Mouse (Mus musculus) stomach, embryonic 15.5 days (tissue): Measurements from ENCODE around the gene P2ry2. TPM values are rescaled to one million over a fixed set of nuclear protein-coding genes. Genes with fewer than 3 reads are reported as not detected.

Experiments
- ATAC-seq: fragments of 200-750 bp; cut with Nextera tagmentation; 2 replicates; pipeline ENCODE4 v1.8.0; 2017; ENCODE audit warnings: low read depth, moderate number of reproducible peaks, moderate TSS enrichment; ENCODE audit not compliant: insufficient read depth, low FRiP score
- H3K27ac ChIP-seq: fragments of 300-500 bp; sonication (generic); 2 replicates; pipeline ENCODE4 v1.5.1; 2015; ENCODE audit warnings: mild to moderate bottlenecking, inconsistent platforms
- H3K27me3 ChIP-seq: fragments of 300-500 bp; sonication (generic); replicated peaks from 2 replicates; pipeline ENCODE4 v1.6.1; 2015; ENCODE audit warnings: inconsistent platforms
- H3K36me3 ChIP-seq: fragments of 300-500 bp; sonication (generic); 2 replicates; pipeline ENCODE4 v1.6.1; 2015; ENCODE audit warnings: inconsistent platforms
- H3K4me1 ChIP-seq: fragments of 300-500 bp; sonication (generic); 2 replicates; pipeline ENCODE4 v1.6.1; 2015; ENCODE audit warnings: inconsistent platforms
- H3K4me2 ChIP-seq: fragments of 300-500 bp; sonication (generic); 2 replicates; pipeline ENCODE4 v1.6.1; 2015; ENCODE audit warnings: mild to moderate bottlenecking, inconsistent platforms
- H3K4me3 ChIP-seq: fragments of 300-500 bp; sonication (generic); replicated peaks from 2 replicates; pipeline ENCODE4 v1.5.1; 2015; ENCODE audit warnings: inconsistent platforms
- H3K9ac ChIP-seq: fragments of 300-500 bp; sonication (generic); 2 replicates; pipeline ENCODE4 v1.6.1; 2015; ENCODE audit warnings: inconsistent platforms
- H3K9me3 ChIP-seq: fragments of 300-500 bp; sonication (generic); 2 replicates; pipeline ENCODE4 v1.6.1; 2016; ENCODE audit warnings: inconsistent platforms
- WGBS: fragments of 180-500 bp; shearing (Covaris S2); methylation state at CpG from one replicate; pipeline ENCODE4 v1.1.7; 2015; 5-methylcytosine and 5-hydroxymethylcytosine counted together
- polyA plus RNA-seq: library from polyadenylated mRNA; unstranded; fragments of >200 nt; fragmentation: Nextera tagmentation; extraction: Ambion mirVana; gene quantifications from 2 replicates; pipeline ENCODE4 v1.2.1, GENCODE M21; 2015

The P2ry2 gene
- polyA plus RNA-seq, 1 experiment from 2014 or later = 4.9 TPM

DNA sequence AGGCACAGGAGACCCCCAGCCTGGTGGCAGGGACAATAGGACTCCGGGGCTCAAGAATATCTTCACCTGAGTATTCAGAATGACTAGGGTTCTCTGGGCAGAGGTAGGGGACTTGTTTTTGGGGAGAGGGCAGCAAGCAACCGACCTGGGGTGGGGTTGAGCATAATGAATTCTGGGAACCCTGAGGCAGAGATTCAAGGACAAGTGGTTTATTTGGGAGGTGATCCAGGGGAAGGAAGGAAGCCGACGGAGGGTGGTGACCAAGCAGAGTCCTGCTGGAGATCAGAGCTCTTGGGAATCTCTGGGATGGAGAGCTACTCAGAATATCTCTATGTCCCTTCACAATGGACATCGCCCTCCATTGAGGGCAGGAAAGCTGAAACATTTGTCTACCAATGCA, 34.5 kb downstream of the P2ry2 start:
- Histone ChIP-seq H3K4me3 (no peak overlapping the region), H3K4me1 (peaks cover 25% of the 10 kb centered on the region), H3K9me3 (no peaks in the 10 kb centered on the region), H3K27ac (no peak overlapping the region), H3K4me2 (no peak overlapping the region), H3K27me3 (0 out of 2 replicates have a peak, but pooled peaks cover 5% of the 10 kb centered on the region), H3K36me3 (no peaks in the 10 kb centered on the region), H3K9ac (no peak overlapping the region)
- no peak for ATAC-seq
- 89% methylated on average over 5 of the region's 5 CpGs for WGBS

DNA sequence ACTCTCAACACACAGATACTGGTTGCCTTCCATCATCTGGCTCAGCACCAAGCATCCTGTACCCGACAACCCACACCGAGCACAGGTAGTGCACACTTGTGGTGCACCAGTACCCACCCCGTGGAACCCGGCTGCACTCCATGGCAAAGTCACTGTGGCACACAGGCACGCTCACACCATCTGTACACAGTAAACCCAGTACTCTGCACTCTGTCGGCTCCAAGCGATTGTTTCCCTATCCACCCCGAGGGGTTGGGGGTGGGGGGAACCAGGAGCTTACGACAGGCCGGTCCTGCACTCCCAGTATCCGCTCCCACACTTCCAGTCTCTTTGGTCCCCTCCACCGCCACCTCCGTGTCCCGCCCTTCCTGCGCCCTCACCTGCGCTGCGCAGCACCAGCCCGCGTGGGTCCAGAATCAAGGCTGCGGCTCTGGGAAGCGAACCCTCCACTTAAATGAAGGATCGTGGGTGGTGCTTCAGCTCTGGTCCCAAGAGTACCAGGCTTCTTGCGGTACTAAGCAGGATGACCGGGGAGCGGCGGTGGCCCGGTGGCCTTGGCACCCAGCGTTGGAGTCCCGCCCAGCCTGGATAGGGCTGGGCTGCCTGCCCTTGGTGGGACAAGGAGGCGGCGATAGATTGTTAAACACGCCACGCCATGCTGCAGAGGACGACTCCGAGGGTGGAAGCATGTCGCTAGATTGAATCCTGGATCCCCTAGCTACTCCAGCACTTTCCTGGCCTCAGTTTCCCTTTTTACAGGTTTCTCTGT, 38.3 kb downstream of the P2ry2 start, which contains the start of gene P2ry6:
P2ry6 (minus strand) TSS at position 515 of the 769 bp plus-strand sequence.
- Histone ChIP-seq H3K9ac (no peak within 1 kb of the TSS), H3K4me2 (peak within 1 kb of the TSS; percentile 79), H3K36me3 (no peaks in the 10 kb centered on the region), H3K4me1 (peaks cover 22% of the 10 kb centered on the region), H3K4me3 (peak within 1 kb of the TSS; percentile 39), H3K27me3 (0 out of 2 replicates have a peak, but pooled peaks cover 5% of the 10 kb centered on the region), H3K27ac (no peak within 1 kb of the TSS), H3K9me3 (no peaks in the 10 kb centered on the region)
- ATAC-seq = peak; percentile 45; the same call in 1 of the 2 replicates
- WGBS = 5% methylated on average over 36 of the region's 36 CpGs

DNA sequence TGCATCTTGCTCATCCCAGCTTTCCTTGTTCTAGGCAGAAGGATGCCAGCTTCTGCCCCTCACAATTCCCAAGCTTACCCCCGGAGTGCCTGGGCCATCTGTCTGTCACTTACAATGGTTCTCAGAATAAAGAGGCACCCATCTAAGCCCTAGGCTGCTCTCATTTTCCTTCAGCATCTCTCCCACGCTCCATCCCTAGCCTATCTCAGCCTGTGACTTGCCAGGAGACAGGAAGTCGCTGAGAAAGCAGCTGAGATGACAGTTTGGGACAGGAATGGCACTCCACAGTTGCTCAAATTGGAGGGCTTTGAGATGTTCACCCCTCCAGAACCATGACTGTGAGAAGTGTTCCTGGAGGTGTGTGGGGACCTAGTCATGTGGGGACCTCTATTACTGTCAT, 39.8 kb downstream of the P2ry2 start:
- H3K4me3 ChIP-seq = no peak overlapping the region
- H3K4me1 ChIP-seq = peaks cover 13% of the 10 kb centered on the region
- 51% methylated on average over 3 of the region's 3 CpGs for WGBS
- H3K27ac ChIP-seq = no peak overlapping the region
- no peaks in the 10 kb centered on the region for H3K9me3 ChIP-seq
- ATAC-seq = no peak
- H3K4me2 ChIP-seq = no peak overlapping the region
- no peaks in the 10 kb centered on the region for H3K36me3 ChIP-seq
- H3K27me3 ChIP-seq = 0 out of 2 replicates have a peak, but pooled peaks cover 5% of the 10 kb centered on the region
- H3K9ac ChIP-seq = no peak overlapping the region

DNA sequence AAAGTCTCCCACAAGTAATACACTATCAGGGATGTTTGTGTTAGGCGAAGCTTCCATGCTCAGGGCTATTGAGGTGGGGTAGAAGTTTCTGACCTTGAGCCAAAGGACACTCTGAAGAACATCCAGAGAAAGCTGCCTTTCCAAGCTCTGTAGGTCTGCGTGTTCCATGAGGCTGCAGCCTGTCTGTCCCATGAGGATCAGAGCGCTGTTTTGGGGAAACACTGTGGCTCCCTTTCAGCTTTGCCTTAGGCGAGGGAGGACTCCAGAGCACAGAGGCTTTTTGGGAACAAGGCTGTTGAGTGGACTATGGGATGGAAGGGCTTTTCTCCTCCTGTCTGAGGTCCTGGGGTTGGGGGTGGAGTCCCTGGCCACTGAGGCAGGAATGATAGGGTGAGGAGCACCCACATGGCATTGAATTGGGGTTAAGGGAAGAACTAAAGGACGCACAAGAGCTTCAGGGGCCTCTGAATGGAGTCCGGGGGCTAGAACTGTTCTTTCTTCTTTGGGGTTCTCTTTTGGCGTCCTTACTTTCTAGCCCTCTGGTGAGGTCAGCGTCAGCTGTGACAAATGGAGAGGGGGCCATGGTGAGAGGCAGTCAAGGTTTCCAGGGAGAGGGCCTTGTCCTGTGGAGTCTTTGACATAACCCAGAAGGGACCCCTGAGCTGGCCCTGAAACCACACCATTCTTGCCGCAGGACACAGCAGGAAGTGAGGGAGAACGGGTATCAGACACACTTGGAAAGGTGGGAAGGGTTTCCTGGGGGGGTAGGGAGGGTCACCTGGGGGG, 43.6 kb downstream of the P2ry2 start:
- 0 out of 2 replicates have a peak, but pooled peaks cover under 1% of the 10 kb centered on the region for H3K27me3 ChIP-seq

DNA sequence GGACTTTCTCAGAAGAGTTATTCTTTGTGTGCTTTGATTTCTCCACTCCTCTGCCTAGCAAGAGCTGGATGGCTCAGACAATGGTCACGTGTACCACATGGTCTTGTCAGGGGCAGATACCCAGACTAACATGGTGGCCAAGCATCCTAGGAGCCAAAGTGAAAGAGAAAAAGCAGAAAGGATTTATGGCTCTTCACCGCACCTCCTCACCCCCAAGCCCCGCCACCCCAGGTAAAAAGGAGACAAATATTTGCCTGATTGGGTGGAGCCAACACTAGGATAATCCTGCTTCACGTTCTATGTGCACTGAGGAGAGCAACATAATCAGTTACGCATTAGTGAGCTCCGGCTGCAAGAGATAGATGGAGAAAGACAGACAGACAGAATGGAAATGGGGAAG, 44.3 kb downstream of the P2ry2 start:
- no peaks in the 10 kb centered on the region for H3K36me3 ChIP-seq
- no peaks in the 10 kb centered on the region for H3K27me3 ChIP-seq
- H3K4me1 ChIP-seq = no peaks in the 10 kb centered on the region
- H3K9ac ChIP-seq = no peak overlapping the region
- H3K9me3 ChIP-seq = no peaks in the 10 kb centered on the region
- H3K4me3 ChIP-seq = no peak overlapping the region
- no peak overlapping the region for H3K27ac ChIP-seq
- 62% methylated on average over 6 of the region's 6 CpGs for WGBS
- no peak for ATAC-seq
- no peak overlapping the region for H3K4me2 ChIP-seq

More for the DNA sequence above, 43.6 kb downstream of the P2ry2 start:
- Histone ChIP-seq H3K9ac (no peak overlapping the region), H3K4me2 (no peak overlapping the region), H3K27ac (no peak overlapping the region), H3K9me3 (no peaks in the 10 kb centered on the region), H3K4me3 (no peak overlapping the region), H3K4me1 (peaks cover 4% of the 10 kb centered on the region), H3K36me3 (no peaks in the 10 kb centered on the region)
- no peak for ATAC-seq
- 75% methylated on average over 10 of the region's 10 CpGs for WGBS

DNA sequence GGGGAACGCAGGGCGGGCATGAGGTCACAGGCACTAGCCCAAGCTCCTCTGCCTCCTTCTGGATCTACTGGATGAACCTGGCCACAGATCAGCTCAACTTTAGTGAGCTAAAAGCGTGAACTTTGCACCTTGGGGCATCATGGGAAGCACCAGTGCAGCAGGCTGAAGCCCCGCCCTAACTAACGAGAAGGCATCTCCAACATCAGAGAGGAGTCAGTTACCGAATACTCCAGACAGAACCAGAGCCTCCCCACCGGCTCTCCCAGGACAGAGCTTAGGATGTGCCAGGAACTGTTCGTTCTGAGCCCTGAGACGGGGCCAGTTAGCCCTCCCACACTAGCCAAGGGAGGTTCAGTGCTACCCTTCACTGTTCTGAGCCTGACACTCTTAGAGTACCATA, 44.8 kb downstream of the P2ry2 start:
- no peaks in the 10 kb centered on the region for H3K4me1 ChIP-seq
- H3K36me3 ChIP-seq = no peaks in the 10 kb centered on the region
- no peak for ATAC-seq
- no peaks in the 10 kb centered on the region for H3K27me3 ChIP-seq
- H3K4me2 ChIP-seq = no peak overlapping the region
- WGBS = 68% methylated on average over 9 of the region's 9 CpGs
- H3K9me3 ChIP-seq = no peaks in the 10 kb centered on the region
- no peak overlapping the region for H3K27ac ChIP-seq
- no peak overlapping the region for H3K9ac ChIP-seq
- no peak overlapping the region for H3K4me3 ChIP-seq

DNA sequence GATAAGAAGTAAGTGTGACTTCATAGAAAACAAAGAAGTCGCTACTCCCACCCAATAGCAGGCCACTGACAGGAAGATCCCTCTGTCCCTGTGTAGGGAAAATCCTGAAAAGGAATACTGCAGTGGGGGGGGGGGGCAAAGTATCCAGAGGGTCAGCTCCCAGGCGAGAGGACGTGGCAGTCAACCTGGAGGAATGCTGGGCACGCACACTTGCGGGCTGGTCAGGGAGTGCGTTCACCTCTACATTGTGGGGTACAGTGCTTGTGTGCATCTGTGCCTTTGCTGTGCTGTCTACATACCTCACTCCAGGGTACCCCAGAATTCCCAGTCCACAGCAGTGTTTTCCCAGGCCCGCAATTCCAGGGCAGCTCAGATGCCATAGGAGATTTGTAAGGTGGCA, 46.7 kb downstream of the P2ry2 start:
- Histone ChIP-seq H3K9ac (no peak overlapping the region), H3K27me3 (no peaks in the 10 kb centered on the region), H3K9me3 (no peaks in the 10 kb centered on the region), H3K4me2 (no peak overlapping the region), H3K4me1 (no peaks in the 10 kb centered on the region), H3K27ac (no peak overlapping the region), H3K36me3 (no peaks in the 10 kb centered on the region), H3K4me3 (no peak overlapping the region)
- 90% methylated on average over 7 of the region's 7 CpGs for WGBS
- ATAC-seq = no peak

DNA sequence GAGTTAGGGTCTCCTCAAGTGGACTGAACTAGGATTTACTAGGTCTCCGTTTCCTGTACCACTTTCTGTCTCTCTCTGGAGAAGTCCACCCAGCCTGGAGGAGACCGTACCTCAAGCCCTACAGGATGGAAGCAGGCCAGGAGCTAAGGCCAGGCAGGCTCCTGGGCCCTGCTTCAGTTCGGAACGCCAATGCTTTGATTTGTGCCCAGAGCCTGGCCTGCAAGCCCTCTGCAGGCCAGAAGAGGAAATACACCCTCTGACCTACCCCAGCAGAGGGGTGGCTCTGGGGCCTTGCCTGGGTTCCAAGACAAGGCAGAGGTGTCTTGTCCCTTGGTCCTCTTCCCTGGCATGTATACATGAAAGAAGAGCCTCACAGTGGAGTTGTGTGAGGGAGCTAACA, 47.6 kb downstream of the P2ry2 start:
- H3K4me1 ChIP-seq = no peaks in the 10 kb centered on the region
- no peak for ATAC-seq
- no peak overlapping the region for H3K27ac ChIP-seq
- no peak overlapping the region for H3K9ac ChIP-seq
- H3K4me2 ChIP-seq = no peak overlapping the region
- no peaks in the 10 kb centered on the region for H3K9me3 ChIP-seq
- 26% methylated on average over 4 of the region's 4 CpGs for WGBS
- H3K27me3 ChIP-seq = no peaks in the 10 kb centered on the region
- H3K4me3 ChIP-seq = no peak overlapping the region
- no peaks in the 10 kb centered on the region for H3K36me3 ChIP-seq

DNA sequence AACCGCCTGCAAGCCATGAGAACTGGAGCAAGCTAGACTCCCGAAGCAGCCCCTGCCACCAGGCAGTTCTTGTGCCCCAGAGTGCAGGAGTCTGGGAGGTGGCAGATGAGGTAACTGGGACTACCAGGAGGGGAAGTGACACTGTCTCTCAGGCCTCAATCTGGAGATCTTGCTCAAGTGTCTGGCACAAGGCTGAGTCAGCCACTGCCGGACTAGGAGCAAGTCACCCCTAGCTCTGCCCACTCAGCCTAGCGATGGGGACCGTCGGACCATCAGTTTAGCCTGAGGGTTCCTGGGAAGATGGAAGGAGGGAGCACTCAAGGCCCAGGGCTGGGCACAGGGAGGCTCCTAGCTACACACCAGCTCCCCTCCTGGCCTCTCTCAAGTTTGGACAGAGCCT, 48.4 kb downstream of the P2ry2 start:
- Histone ChIP-seq H3K4me2 (no peak overlapping the region), H3K4me3 (no peak overlapping the region), H3K27me3 (no peaks in the 10 kb centered on the region), H3K9me3 (no peaks in the 10 kb centered on the region), H3K27ac (no peak overlapping the region), H3K9ac (no peak overlapping the region), H3K36me3 (no peaks in the 10 kb centered on the region), H3K4me1 (no peaks in the 10 kb centered on the region)
- no peak for ATAC-seq
- WGBS = 68% methylated on average over 6 of the region's 6 CpGs

DNA sequence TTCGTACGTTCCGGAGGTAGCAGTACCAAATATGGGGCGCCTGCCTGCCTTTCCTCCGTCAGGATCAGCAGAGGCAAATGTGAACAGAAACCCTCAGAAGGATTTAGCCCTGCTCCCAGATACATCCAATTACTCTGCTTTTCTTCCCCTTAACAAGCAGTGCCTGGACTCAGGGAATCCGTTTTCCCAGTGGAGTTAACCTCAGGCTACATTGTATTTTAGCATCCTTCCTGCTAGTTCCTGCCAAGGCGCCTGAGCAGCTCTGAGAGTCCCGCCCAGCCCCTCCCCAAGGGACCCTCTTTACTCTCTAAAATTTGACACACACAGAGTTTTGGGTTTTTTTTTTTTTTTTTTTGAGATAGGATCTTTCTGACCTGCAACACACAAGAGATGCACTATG, 49.3 kb downstream of the P2ry2 start:
- Histone ChIP-seq H3K4me3 (no peak overlapping the region), H3K36me3 (no peaks in the 10 kb centered on the region), H3K4me1 (no peaks in the 10 kb centered on the region), H3K9me3 (no peaks in the 10 kb centered on the region), H3K27me3 (no peaks in the 10 kb centered on the region), H3K9ac (no peak overlapping the region), H3K4me2 (no peak overlapping the region), H3K27ac (no peak overlapping the region)
- 63% methylated on average over 8 of the region's 8 CpGs for WGBS
- ATAC-seq = no peak

DNA sequence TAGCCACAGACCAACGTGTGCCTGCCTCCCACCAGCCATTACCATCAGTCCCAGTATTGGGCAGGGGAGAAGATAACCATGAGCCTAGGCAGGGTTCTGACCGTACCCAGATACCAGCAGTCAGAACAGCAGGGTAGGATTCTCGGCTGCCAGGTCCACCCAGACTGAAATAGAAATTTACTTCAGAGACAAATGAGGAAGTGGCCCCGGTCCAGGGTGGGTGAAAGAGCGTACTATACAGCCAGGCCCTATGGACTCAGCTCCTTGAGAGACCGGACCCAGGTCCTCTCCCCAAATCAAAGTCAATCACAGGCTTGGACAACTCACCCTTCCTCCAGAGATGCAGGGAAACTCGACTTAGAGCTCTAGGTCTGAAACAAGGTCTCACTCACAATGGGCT, 51.5 kb downstream of the P2ry2 start:
- 78% methylated on average over 7 of the region's 7 CpGs for WGBS
- no peak overlapping the region for H3K9ac ChIP-seq
- ATAC-seq = no peak
- no peaks in the 10 kb centered on the region for H3K4me1 ChIP-seq
- H3K27me3 ChIP-seq = no peaks in the 10 kb centered on the region
- H3K4me2 ChIP-seq = no peak overlapping the region
- no peaks in the 10 kb centered on the region for H3K36me3 ChIP-seq
- no peak overlapping the region for H3K4me3 ChIP-seq
- H3K27ac ChIP-seq = no peak overlapping the region
- H3K9me3 ChIP-seq = no peaks in the 10 kb centered on the region

DNA sequence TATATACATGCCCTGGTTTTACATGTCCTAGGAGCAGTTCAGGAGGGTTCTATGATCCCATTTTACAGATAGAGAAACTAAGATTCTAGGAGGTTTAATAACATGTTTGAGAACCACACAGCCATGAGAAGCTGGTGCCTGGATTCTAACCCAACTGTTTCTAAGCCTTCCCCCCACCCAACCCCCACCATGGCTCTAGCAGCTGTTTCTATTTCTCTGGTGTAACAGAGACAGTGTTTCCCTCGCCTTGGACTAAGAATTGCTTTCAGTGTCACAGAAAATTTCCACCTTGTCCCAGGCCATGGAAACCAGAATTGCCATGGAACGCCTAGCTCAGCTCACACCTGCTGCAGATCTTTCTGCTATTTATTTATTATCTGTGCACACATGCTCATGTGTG, 52.2 kb downstream of the P2ry2 start:
- 72% methylated on average over 2 of the region's 2 CpGs for WGBS
- Histone ChIP-seq H3K9me3 (no peaks in the 10 kb centered on the region), H3K4me1 (no peaks in the 10 kb centered on the region), H3K4me3 (no peak overlapping the region), H3K27ac (no peak overlapping the region), H3K27me3 (no peaks in the 10 kb centered on the region), H3K4me2 (no peak overlapping the region), H3K36me3 (no peaks in the 10 kb centered on the region), H3K9ac (no peak overlapping the region)
- ATAC-seq = no peak
